Mouse (Mus musculus): Measurements from ENCODE around the gene Polr3k. TPM values are rescaled to one million over a fixed set of nuclear protein-coding genes. Genes with fewer than 3 reads are reported as not detected.

Polr3k gene
- polyA plus RNA-seq, 1 experiment from 2014 or later = 38.2 TPM

DNA sequence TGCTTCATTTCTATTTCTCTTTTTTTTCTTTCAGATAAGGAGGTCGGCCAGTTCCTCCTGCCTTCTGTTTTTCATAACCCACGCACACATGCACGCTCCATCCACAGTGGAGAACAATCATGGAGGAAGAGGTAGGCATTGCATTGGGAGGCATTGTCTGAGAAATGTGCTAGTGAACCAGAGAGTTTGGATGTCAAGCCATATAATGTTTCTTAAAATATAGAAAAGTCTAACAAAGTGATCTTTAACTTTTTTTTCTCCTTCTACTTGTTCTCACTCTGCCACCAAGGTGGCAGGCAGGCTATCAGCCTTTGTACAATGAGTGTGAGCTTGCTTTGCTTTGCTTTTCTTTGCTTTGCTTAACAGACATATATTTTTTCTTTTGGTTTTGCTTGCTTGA, 53.7 kb downstream of the Polr3k start:
- no peaks in the 10 kb centered on the region for H3K27me3 ChIP-seq (replicated peaks; ENCODE audit: control insufficient read depth, insufficient read depth, low read length)
- no peak overlapping the region for H3K4me2 ChIP-seq (replicated peaks; ENCODE audit: low read depth)
- WGBS = 54% methylated on average over 3 of the region's 3 CpGs
- H3K9ac ChIP-seq (ENCODE audit: low read depth, low read length) = no peak overlapping the region
- TF ChIP-seq CTCF (IDR thresholded peaks at IDR 0.05; ENCODE audit: low read depth) = no peak
- H3K4me3 ChIP-seq (ENCODE audit: low read depth, low read length) = no peak overlapping the region
- H3K9me3 ChIP-seq (ENCODE audit: control insufficient read depth) = no peaks in the 10 kb centered on the region
- no peaks in the 10 kb centered on the region for H3K4me1 ChIP-seq (replicated peaks; ENCODE audit: control insufficient read depth, insufficient read depth, low read length)
- no peak overlapping the region for H3K27ac ChIP-seq (ENCODE audit: low read depth, low read length)
- ATAC-seq = no peak
- H3K36me3 ChIP-seq (ENCODE audit: control insufficient read depth, insufficient read depth) = no peaks in the 10 kb centered on the region

DNA sequence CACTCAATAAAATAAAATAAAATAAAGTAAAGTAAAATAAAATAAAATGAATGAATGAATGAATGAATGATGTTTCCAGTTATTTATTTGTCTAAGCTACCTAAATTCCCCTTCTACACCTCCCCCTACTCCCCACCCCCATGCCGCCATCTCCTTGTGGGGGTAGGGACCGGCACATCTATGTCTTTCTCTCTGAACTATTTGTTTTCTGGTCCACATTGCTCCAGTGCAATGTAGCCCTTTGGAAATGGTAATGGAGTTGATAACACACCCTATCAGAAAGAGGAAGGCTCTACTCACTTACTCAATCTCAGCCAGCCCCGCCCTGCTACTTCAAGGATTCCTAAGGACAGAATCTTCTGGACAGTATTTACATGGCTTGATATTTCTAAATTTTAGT, 54.4 kb downstream of the Polr3k start:
- H3K27ac ChIP-seq (ENCODE audit: low read depth, low read length) = no peak overlapping the region
- no peaks in the 10 kb centered on the region for H3K36me3 ChIP-seq (ENCODE audit: control insufficient read depth, insufficient read depth)
- no peak; the same call in none of the 2 replicates for ATAC-seq
- no peak overlapping the region for H3K9ac ChIP-seq (ENCODE audit: low read depth, low read length)
- H3K4me2 ChIP-seq (replicated peaks; ENCODE audit: low read depth) = no peak overlapping the region
- H3K4me1 ChIP-seq (replicated peaks; ENCODE audit: control insufficient read depth, insufficient read depth, low read length) = no peaks in the 10 kb centered on the region
- 54% methylated on average over 3 of the region's 3 CpGs for WGBS
- no peaks in the 10 kb centered on the region for H3K27me3 ChIP-seq (replicated peaks; ENCODE audit: control insufficient read depth, insufficient read depth, low read length)
- no peak for TF ChIP-seq CTCF (IDR thresholded peaks at IDR 0.05; ENCODE audit: low read depth)
- H3K4me3 ChIP-seq (ENCODE audit: low read depth, low read length) = no peak overlapping the region
- no peaks in the 10 kb centered on the region for H3K9me3 ChIP-seq (ENCODE audit: control insufficient read depth)

Other genes starting within 250 kb of the Polr3k start
- gene Gm29797, start 207.3 kb upstream of the Polr3k start, polyA plus RNA-seq (2015; fragmentation: Nextera tagmentation; extraction: Ambion mirVana) = 0.26 and 0.55 TPM in 2 replicates
- 24.7 and 28.5 TPM in 2 replicates for gene Sox18, start 192.7 kb upstream of the Polr3k start, polyA plus RNA-seq (2015; fragmentation: Nextera tagmentation; extraction: Ambion mirVana)
- gene Tcea2, start 184.0 kb upstream of the Polr3k start, polyA plus RNA-seq (2015; fragmentation: Nextera tagmentation; extraction: Ambion mirVana) = 6.8 and 8.0 TPM in 2 replicates
- 11.3 and 12.7 TPM in 2 replicates for gene Rgs19, start 170.4 kb upstream of the Polr3k start, polyA plus RNA-seq (2015; fragmentation: Nextera tagmentation; extraction: Ambion mirVana)
- not detected in 2 replicates for gene Lkaaear1, start 165.9 kb upstream of the Polr3k start, polyA plus RNA-seq (2015; fragmentation: Nextera tagmentation; extraction: Ambion mirVana)
- gene Oprl1, start 149.3 kb upstream of the Polr3k start, polyA plus RNA-seq (2015; fragmentation: Nextera tagmentation; extraction: Ambion mirVana) = 0.64 and 0.78 TPM in 2 replicates
- 0.46 and 1.0 TPM in 2 replicates for gene Myt1, start 101.0 kb upstream of the Polr3k start, polyA plus RNA-seq (2015; fragmentation: Nextera tagmentation; extraction: Ambion mirVana)
- 19.0 and 22.8 TPM in 2 replicates for gene Pcmtd2, start 26.5 kb upstream of the Polr3k start, polyA plus RNA-seq (2015; fragmentation: Nextera tagmentation; extraction: Ambion mirVana)
- gene Gm14496, start 126.8 kb downstream of the Polr3k start, polyA plus RNA-seq (2015; fragmentation: Nextera tagmentation; extraction: Ambion mirVana) = not detected in 2 replicates